Mouse (Mus musculus) embryonic fibroblast, embryonic 13.5 days (primary cell): ENCODE data around the gene Adcy5.

Experiments used
- CTCF ChIP-seq: IDR thresholded peaks from 2 replicates; pipeline ENCODE4 v1.5.1; 2011; ENCODE audit warnings: mild to moderate bottlenecking, control low read depth, low read length, moderate library complexity, borderline replicate concordance; ENCODE audit not compliant: insufficient read depth
- POLR2A ChIP-seq: IDR thresholded peaks from 2 replicates; pipeline ENCODE4 v1.6.1; 2011; ENCODE audit warnings: low read depth, mild to moderate bottlenecking, control low read depth, low read length, moderate library complexity

DNA sequence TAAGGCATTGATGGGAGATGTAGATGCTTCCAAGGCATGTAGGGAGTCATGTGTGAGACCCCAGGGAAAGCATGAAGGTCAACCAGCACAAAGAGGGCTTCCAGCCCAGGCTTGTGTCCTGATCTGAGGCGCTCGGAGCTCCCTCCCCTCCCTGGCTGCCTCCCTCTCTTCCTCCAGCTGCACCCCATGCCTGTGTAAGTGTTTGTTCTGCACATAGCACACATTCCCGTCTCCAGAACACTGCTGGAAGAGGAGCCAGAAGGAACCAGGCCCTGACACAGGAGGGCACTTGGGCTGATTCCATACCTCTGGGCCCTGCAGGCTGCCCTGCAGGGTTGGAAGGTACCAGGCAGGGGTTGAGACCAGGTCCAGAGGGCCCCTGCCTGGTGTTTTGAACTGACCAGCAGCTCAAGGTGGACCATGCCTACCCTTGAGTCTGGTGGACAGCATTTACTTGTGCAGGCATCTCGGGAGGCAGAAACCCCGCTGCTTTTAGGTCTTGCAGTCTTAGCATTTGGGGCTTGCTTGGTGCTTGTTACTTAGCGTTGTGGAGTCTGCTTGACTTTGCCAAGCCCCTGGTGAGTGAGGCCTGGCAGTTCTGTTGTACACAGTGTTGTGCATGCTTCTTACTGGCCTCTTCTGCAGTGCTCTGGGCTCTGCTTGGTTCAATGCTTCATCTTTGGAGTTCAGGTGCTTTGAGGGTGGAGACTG, 45.2 kb downstream of the Adcy5 start:
- TF ChIP-seq CTCF (no peak), POLR2A (no peak)
